Mouse (Mus musculus) hindbrain, postnatal 0 days (tissue): ENCODE measurements at regions not wholly inside any gene's neighbourhood (a gene's known extent, or its start where the extent isn't known, plus 50 kb on each side); places are given as distances from the start of the nearest gene placed in this dataset.

ENCODE experiments used
- ATAC-seq: fragments of 200-750 bp; cut with Nextera tagmentation; 2 replicates; pipeline ENCODE4 v1.8.0; 2017; ENCODE audit warnings: mild to moderate bottlenecking, moderate TSS enrichment, moderate library complexity
- DNase-seq: peaks from one replicate; pipeline ENCODE4 v3.0.0-alpha.2; 2015; ENCODE audit warnings: low spot score
- H3K27ac ChIP-seq: fragments of 300-500 bp; sonication (generic); 2 replicates; pipeline ENCODE4 v1.5.1; 2014; ENCODE audit warnings: mild to moderate bottlenecking
- H3K27me3 ChIP-seq: fragments of 300-500 bp; sonication (generic); 2 replicates; pipeline ENCODE4 v1.6.1; 2014; ENCODE audit warnings: low read length, mixed read lengths; ENCODE audit not compliant: insufficient read depth
- H3K36me3 ChIP-seq: fragments of 300-500 bp; sonication (generic); 2 replicates; pipeline ENCODE4 v1.6.1; 2014; ENCODE audit warnings: low read length, mixed read lengths; ENCODE audit not compliant: insufficient read depth
- H3K4me1 ChIP-seq: fragments of 300-500 bp; sonication (generic); 2 replicates; pipeline ENCODE4 v1.6.1; 2014; ENCODE audit warnings: antibody characterized with exemption, low read length, mixed read lengths; ENCODE audit not compliant: insufficient read depth
- H3K4me2 ChIP-seq: fragments of 300-500 bp; sonication (generic); 2 replicates; pipeline ENCODE4 v1.6.1; 2014; ENCODE audit warnings: low read depth, mild to moderate bottlenecking, low read length, moderate library complexity, mixed read lengths
- H3K4me3 ChIP-seq: fragments of 300-500 bp; sonication (generic); 2 replicates; pipeline ENCODE4 v1.5.1; 2014; ENCODE audit warnings: low read length
- H3K9ac ChIP-seq: fragments of 300-500 bp; sonication (generic); replicated peaks from 2 replicates; pipeline ENCODE4 v1.6.1; 2014; ENCODE audit warnings: mild to moderate bottlenecking, low read length, moderate library complexity, mixed read lengths
- H3K9me3 ChIP-seq: fragments of 300-500 bp; sonication (generic); 2 replicates; pipeline ENCODE4 v1.6.1; 2016; ENCODE audit warnings: low read length, mixed read lengths
- CTCF ChIP-seq: IDR thresholded peaks from 2 replicates; pipeline ENCODE4 v1.5.1; 2016; ENCODE audit warnings: antibody characterized with exemption, control low read depth, low read depth
- WGBS: fragments of 180-500 bp; shearing (Covaris S2); extraction: QIAGEN DNeasy Blood & Tissue Kit; methylation state at CpG from one replicate; pipeline ENCODE4 v1.1.7; 2014; 5-methylcytosine and 5-hydroxymethylcytosine counted together

GRCm38 (mm10) chr12:77541051-77541765 is 303.3 kb downstream of the Fut8 start:
- no peak for TF ChIP-seq CTCF
- Histone ChIP-seq H3K36me3 (no peaks in the 10 kb centered on the region), H3K4me3 (no peak overlapping the region), H3K4me2 (no peak overlapping the region), H3K27me3 (no peaks in the 10 kb centered on the region), H3K9me3 (no peaks in the 10 kb centered on the region), H3K9ac (no peak overlapping the region), H3K4me1 (no peaks in the 10 kb centered on the region), H3K27ac (no peak overlapping the region)
- ATAC-seq (no peak), DNase-seq (no peak)
- 82% methylated on average over 10 of the region's 10 CpGs for WGBS

- 90% methylated on average over 4 of the region's 4 CpGs for WGBS
- no peak for TF ChIP-seq CTCF
- ATAC-seq: no peak
Observed at GRCm38 (mm10) chr12:77541826-77542225, 303.9 kb downstream of the Fut8 start.

GRCm38 (mm10) chr12:77543651-77544050 is 305.7 kb downstream of the Fut8 start:
- DNase-seq (no peak), ATAC-seq (no peak)
- TF ChIP-seq CTCF: no peak
- Histone ChIP-seq H3K9me3 (no peaks in the 10 kb centered on the region), H3K4me1 (no peaks in the 10 kb centered on the region), H3K4me3 (no peak overlapping the region), H3K27ac (no peak overlapping the region), H3K9ac (no peak overlapping the region), H3K4me2 (no peak overlapping the region), H3K36me3 (no peaks in the 10 kb centered on the region), H3K27me3 (no peaks in the 10 kb centered on the region)
- 86% methylated on average over 6 of the region's 6 CpGs for WGBS

More at GRCm38 (mm10) chr12:77541826-77542225, 303.9 kb downstream of the Fut8 start:
- Histone ChIP-seq H3K4me1 (no peaks in the 10 kb centered on the region), H3K27me3 (no peaks in the 10 kb centered on the region), H3K27ac (no peak overlapping the region), H3K4me2 (no peak overlapping the region), H3K4me3 (no peak overlapping the region), H3K9me3 (no peaks in the 10 kb centered on the region), H3K9ac (no peak overlapping the region), H3K36me3 (no peaks in the 10 kb centered on the region)
- no peak for DNase-seq

DNA sequence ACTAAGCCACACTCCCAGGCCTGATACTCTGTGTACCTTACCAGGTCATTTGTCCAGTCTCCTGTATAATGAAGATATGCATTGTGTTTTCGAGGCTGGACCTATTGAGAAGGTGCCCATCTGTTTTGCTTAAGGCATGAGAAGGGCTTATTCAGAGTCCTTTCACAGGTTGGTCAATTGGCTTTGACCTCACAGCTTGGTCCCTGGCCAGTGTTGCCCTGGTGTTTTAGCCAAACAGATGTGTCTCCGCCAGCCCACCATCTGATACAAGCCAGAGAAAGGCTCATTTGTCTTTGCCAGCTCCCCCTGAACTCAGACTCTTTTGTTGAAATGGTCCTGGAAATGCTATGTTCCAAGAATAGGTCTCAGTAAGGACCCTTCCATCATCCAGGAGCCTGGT is 308.2 kb downstream of the Fut8 start:
- no peak for TF ChIP-seq CTCF
- peak; percentile 46 for DNase-seq
- no peaks in the 10 kb centered on the region for H3K9me3 ChIP-seq
- no peaks in the 10 kb centered on the region for H3K4me1 ChIP-seq
- H3K36me3 ChIP-seq: no peaks in the 10 kb centered on the region
- ATAC-seq: peak; percentile 40; the same call in 1 of the 2 replicates
- H3K27me3 ChIP-seq: no peaks in the 10 kb centered on the region
- H3K4me2 ChIP-seq: no peak overlapping the region
- no peak overlapping the region for H3K27ac ChIP-seq
- H3K4me3 ChIP-seq: no peak overlapping the region
- 42% methylated on average over 2 of the region's 2 CpGs for WGBS
- no peak overlapping the region for H3K9ac ChIP-seq

DNA sequence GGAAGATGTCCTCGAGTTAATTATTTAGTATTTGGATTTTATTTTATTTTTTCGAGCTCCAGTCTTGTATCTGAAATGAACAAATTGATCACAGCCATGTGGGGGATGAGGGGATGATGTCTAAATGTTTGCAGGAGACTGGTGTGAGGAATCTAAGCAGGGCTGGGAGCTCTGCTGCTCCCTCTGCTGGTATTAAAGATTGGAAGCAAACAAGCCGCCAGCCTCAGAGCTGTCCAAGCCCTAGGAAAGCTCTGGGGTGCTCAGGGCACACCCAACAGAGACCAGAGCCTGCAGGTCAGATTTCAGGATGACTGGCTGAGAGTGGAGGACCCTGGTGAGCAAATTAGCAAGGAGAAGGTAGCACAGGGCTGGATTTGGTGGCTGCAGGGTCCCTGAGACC is 330.4 kb downstream of the Fut8 start:
- no peak overlapping the region for H3K27ac ChIP-seq
- DNase-seq: peak; percentile 82
- no peak overlapping the region for H3K4me2 ChIP-seq
- H3K4me1 ChIP-seq: no peaks in the 10 kb centered on the region
- WGBS: 8% methylated on average over 3 of the region's 3 CpGs
- H3K9me3 ChIP-seq: no peaks in the 10 kb centered on the region
- ATAC-seq: peak; percentile 79
- no peaks in the 10 kb centered on the region for H3K36me3 ChIP-seq
- H3K27me3 ChIP-seq: no peaks in the 10 kb centered on the region
- H3K9ac ChIP-seq: no peak overlapping the region
- no peak overlapping the region for H3K4me3 ChIP-seq
- peak; percentile 86 for TF ChIP-seq CTCF

- H3K9me3 ChIP-seq: no peaks in the 10 kb centered on the region
- H3K27ac ChIP-seq: no peak overlapping the region
- H3K9ac ChIP-seq: no peak overlapping the region
- 87% methylated on average over 3 of the region's 3 CpGs for WGBS
- no peaks in the 10 kb centered on the region for H3K36me3 ChIP-seq
- H3K4me3 ChIP-seq: no peak overlapping the region
- H3K4me1 ChIP-seq: no peaks in the 10 kb centered on the region
- ATAC-seq (no peak), DNase-seq (no peak)
- no peaks in the 10 kb centered on the region for H3K27me3 ChIP-seq
- TF ChIP-seq CTCF: peak; percentile 50; the same call in 1 of the 2 replicates
- no peak overlapping the region for H3K4me2 ChIP-seq
Observed at GRCm38 (mm10) chr12:77570501-77570900, 332.6 kb downstream of the Fut8 start.

DNA sequence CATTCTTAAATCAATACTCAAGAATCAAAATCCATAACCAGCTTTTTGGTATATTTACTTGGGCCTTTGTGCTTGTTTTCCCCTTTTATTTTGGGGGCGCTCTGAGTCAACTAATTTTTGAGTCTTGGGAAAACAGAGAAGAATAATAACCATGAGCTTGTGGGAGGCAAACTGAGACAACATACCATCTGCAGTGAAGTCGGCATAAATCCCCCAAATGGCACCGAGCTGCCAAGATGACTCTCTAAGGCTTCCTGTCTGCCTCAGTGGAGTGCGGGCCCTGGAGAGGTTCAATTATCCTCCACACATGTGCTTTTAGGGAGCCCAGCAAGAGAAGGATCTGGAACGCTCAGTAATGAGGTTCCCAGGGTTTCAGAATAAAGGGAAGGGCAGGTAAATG is 333.1 kb downstream of the Fut8 start:
- Histone ChIP-seq H3K4me2 (no peak overlapping the region), H3K9me3 (no peaks in the 10 kb centered on the region), H3K36me3 (no peaks in the 10 kb centered on the region), H3K9ac (no peak overlapping the region), H3K4me1 (0 out of 2 replicates have a peak, but pooled peaks cover 1% of the 10 kb centered on the region), H3K27me3 (no peaks in the 10 kb centered on the region), H3K4me3 (no peak overlapping the region), H3K27ac (no peak overlapping the region)
- WGBS: 77% methylated on average over 5 of the region's 5 CpGs
- ATAC-seq (no peak), DNase-seq (no peak)
- TF ChIP-seq CTCF: no peak
